Mouse (Mus musculus) bone marrow macrophage, adult 2 months (primary cell): ENCODE measurements around the gene Samd7. TPM values are rescaled to one million over a fixed set of nuclear protein-coding genes. Genes with fewer than 3 reads are reported as not detected.
A peak's percentile ranks its signal among the peaks of the same experiment; 100 is the strongest.

Source experiments
- H3K27ac ChIP-seq: 2 replicates; pipeline ENCODE4 v1.5.1; 2012; ENCODE audit warnings: low read depth, low read length; ENCODE audit not compliant: insufficient read depth
- H3K4me1 ChIP-seq: 2 replicates; pipeline ENCODE4 v1.6.1; 2012; ENCODE audit warnings: low read length; ENCODE audit not compliant: control insufficient read depth, insufficient read depth
- H3K4me3 ChIP-seq: 2 replicates; pipeline ENCODE4 v1.5.1; 2012; ENCODE audit warnings: mild to moderate bottlenecking, low read length, moderate library complexity; ENCODE audit not compliant: insufficient read depth
- CTCF ChIP-seq: IDR thresholded peaks from 2 replicates; pipeline ENCODE4 v1.5.1; 2012; ENCODE audit warnings: low read depth, mild to moderate bottlenecking, low read length, moderate library complexity
- POLR2A ChIP-seq: IDR thresholded peaks from 2 replicates; pipeline ENCODE4 v1.6.1; 2012; ENCODE audit warnings: mild to moderate bottlenecking, low read depth, low read length, borderline replicate concordance
- polyA plus RNA-seq: library from polyadenylated mRNA; stranded (reverse); fragments of >200 nt; gene quantifications from 2 replicates; pipeline ENCODE4 v1.2.4, GENCODE M21; 2012; ENCODE audit not compliant: missing spikeins, insufficient read depth, insufficient read length

Gene Samd7
- polyA plus RNA-seq, 1 experiment, result not detected

GRCm38 (mm10) chr3:30723179-30723578 lies 22.9 kb upstream of the Samd7 start:
- Histone ChIP-seq H3K4me3 (no peak overlapping the region), H3K4me1 (peaks cover 3% of the 10 kb centered on the region; the same call in 1 of the 2 replicates), H3K27ac (no peak overlapping the region)
- no peak for TF ChIP-seq CTCF
- TF ChIP-seq POLR2A, result no peak

GRCm38 (mm10) chr3:30724105-30724824 lies 21.8 kb upstream of the Samd7 start:
- Histone ChIP-seq H3K27ac (no peak overlapping the region), H3K4me1 (peaks cover 3% of the 10 kb centered on the region; the same call in 1 of the 2 replicates), H3K4me3 (no peak overlapping the region)
- TF ChIP-seq POLR2A (no peak), CTCF (no peak)

GRCm38 (mm10) chr3:30724848-30725465 lies 21.1 kb upstream of the Samd7 start:
- Histone ChIP-seq H3K27ac (no peak overlapping the region), H3K4me1 (peaks cover 3% of the 10 kb centered on the region; the same call in 1 of the 2 replicates), H3K4me3 (no peak overlapping the region)
- TF ChIP-seq CTCF, result no peak
- TF ChIP-seq POLR2A, result no peak

- Histone ChIP-seq H3K4me1 (peaks cover 3% of the 10 kb centered on the region; the same call in 1 of the 2 replicates), H3K27ac (no peak overlapping the region), H3K4me3 (no peak overlapping the region)
- TF ChIP-seq CTCF (peak; percentile 26; the same call in 1 of the 2 replicates), POLR2A (no peak)
Measured at GRCm38 (mm10) chr3:30725514-30725913, 20.6 kb upstream of the Samd7 start.

GRCm38 (mm10) chr3:30727209-30727608 lies 18.9 kb upstream of the Samd7 start:
- TF ChIP-seq POLR2A, result no peak
- no peak for TF ChIP-seq CTCF
- H3K4me1 ChIP-seq, result peaks cover 3% of the 10 kb centered on the region; the same call in 1 of the 2 replicates
- H3K4me3 ChIP-seq, result no peak overlapping the region
- H3K27ac ChIP-seq, result no peak overlapping the region

- H3K4me1 ChIP-seq, result peaks cover 3% of the 10 kb centered on the region; the same call in 1 of the 2 replicates
- TF ChIP-seq POLR2A (no peak), CTCF (no peak)
- H3K27ac ChIP-seq, result no peak overlapping the region
- no peak overlapping the region for H3K4me3 ChIP-seq
Measured at GRCm38 (mm10) chr3:30729046-30729445, 17.0 kb upstream of the Samd7 start.

GRCm38 (mm10) chr3:30736809-30737208 lies 9.3 kb upstream of the Samd7 start:
- TF ChIP-seq POLR2A (no peak), CTCF (no peak)
- Histone ChIP-seq H3K27ac (no peak overlapping the region), H3K4me3 (no peak overlapping the region), H3K4me1 (no peaks in the 10 kb centered on the region)

- H3K27ac ChIP-seq, result no peak overlapping the region
- no peak for TF ChIP-seq POLR2A
- TF ChIP-seq CTCF, result no peak
- no peak overlapping the region for H3K4me3 ChIP-seq
- no peaks in the 10 kb centered on the region for H3K4me1 ChIP-seq
Measured at GRCm38 (mm10) chr3:30741306-30741705, 4.8 kb upstream of the Samd7 start.

- H3K27ac ChIP-seq, result no peak overlapping the region
- no peaks in the 10 kb centered on the region for H3K4me1 ChIP-seq
- TF ChIP-seq CTCF, result no peak
- no peak for TF ChIP-seq POLR2A
- no peak overlapping the region for H3K4me3 ChIP-seq
Measured at GRCm38 (mm10) chr3:30742891-30743290, 3.2 kb upstream of the Samd7 start.

GRCm38 (mm10) chr3:30748316-30748715 lies 2.2 kb downstream of the Samd7 start:
- TF ChIP-seq POLR2A, result no peak
- no peak for TF ChIP-seq CTCF
- H3K27ac ChIP-seq, result no peak overlapping the region
- no peaks in the 10 kb centered on the region for H3K4me1 ChIP-seq
- H3K4me3 ChIP-seq, result no peak overlapping the region

- TF ChIP-seq CTCF (no peak), POLR2A (no peak)
- H3K4me3 ChIP-seq, result no peak overlapping the region
- H3K27ac ChIP-seq, result no peak overlapping the region
- no peaks in the 10 kb centered on the region for H3K4me1 ChIP-seq
Measured at GRCm38 (mm10) chr3:30754696-30755095, 8.6 kb downstream of the Samd7 start.
